Mouse (Mus musculus) heart, postnatal 14 days (tissue): ENCODE data around the gene Nsdhl. TPM values are rescaled to one million over a fixed set of nuclear protein-coding genes. Genes with fewer than 3 reads are reported as not detected.

Experiments used
- DNase-seq, 2 experiments: peaks; one replicate each; pipeline ENCODE4 v3.0.0; 2021 to 2022
- intact Hi-C: fragments of 180-260 bp; cut with DNase I; formaldehyde crosslinking; loops from one replicate; pipeline ENCODE4 v1.15.1; 2025
- microRNA-seq, 2 experiments: library from miRNA; unstranded; fragments of <30 nt; microRNA quantifications; one replicate each; pipeline ENCODE4 v1.2.0; 2021 to 2022
- total RNA-seq, 2 experiments: library from RNA; stranded (reverse); gene quantifications; 2 replicates each; pipeline ENCODE4 v1.2.3; 2021

The Nsdhl gene
- total RNA-seq, 2 experiments from 2014 or later, result 5.5 to 7.9 TPM

GRCm38 (mm10) chrX:72992291-72992919, 74.0 kb downstream of the Nsdhl start:
- intact Hi-C loops, result no loop called here
- no peak for DNase-seq

GRCm38 (mm10) chrX:72995542-72995941, 77.2 kb downstream of the Nsdhl start:
- intact Hi-C loops, result no loop called here
- no peak for DNase-seq

GRCm38 (mm10) chrX:73003110-73003509, 84.8 kb downstream of the Nsdhl start:
- DNase-seq, result no peak
- intact Hi-C loops, result no loop called here

- no peak for DNase-seq
- intact Hi-C loops, result loop anchor here (5.0 kb wide), 1 partner anchor 657 kb away; the partner anchor contains the start of gene Pnck
These were observed 87.3 kb downstream of the Nsdhl start for GRCm38 (mm10) chrX:73005678-73006077.

- DNase-seq, result peak; percentile 89 to 93
- intact Hi-C loops, result loop anchor here (5.0 kb wide), 1 partner anchor 654 kb away; the partner anchor contains the start of gene Pnck
These were observed 89.5 kb downstream of the Nsdhl start for GRCm38 (mm10) chrX:73007597-73008479.

Small RNAs within 50 kb of the gene (microRNA-seq; reads per million reads assigned to microRNA genes)
- 0.48 to 0.54 reads per million in 2 experiments for gene Mir2137

Other genes with a start within 250 kb of the Nsdhl start
- under 1 TPM in 1 of 2 experiments, not detected in 1; 0.12 TPM for gene Gabrq, start 93.4 kb upstream of the Nsdhl start, total RNA-seq
- 10 to 100 TPM; 26.4 to 33.1 TPM for gene Cetn2, start 146 bp upstream of the Nsdhl start, total RNA-seq
- gene Zfp185, start 68.8 kb downstream of the Nsdhl start, total RNA-seq, result 1 to 10 TPM; 1.8 to 2.1 TPM
- gene Pnma5, start 118.5 kb downstream of the Nsdhl start, total RNA-seq, result under 1 TPM in 1 of 2 experiments, not detected in 1; 0.24 TPM
- not detected for gene Pnma3, start 146.2 kb downstream of the Nsdhl start, total RNA-seq
- gene Xlr4a, start 163.9 kb downstream of the Nsdhl start, total RNA-seq, result 1 to 10 TPM in 1 of 2 experiments, not detected in 1; 2.7 TPM
- gene Xlr3a, start 178.5 kb downstream of the Nsdhl start, total RNA-seq, result 1 to 10 TPM in 1 of 2 experiments, not detected in 1; 1.1 TPM
- not detected for gene Gm14685, start 198.5 kb downstream of the Nsdhl start, total RNA-seq
- gene Xlr5b, start 230.2 kb downstream of the Nsdhl start, total RNA-seq, result not detected
- gene DXBay18, start 230.9 kb downstream of the Nsdhl start, total RNA-seq, result not detected